Mouse (Mus musculus) heart, embryonic 13.5 days (tissue): ENCODE data around the gene Eepd1. TPM values are rescaled to one million over a fixed set of nuclear protein-coding genes. Genes with fewer than 3 reads are reported as not detected.

ENCODE experiments used
- ATAC-seq: fragments of 200-750 bp; cut with Nextera tagmentation; 2 replicates; pipeline ENCODE4 v1.8.0; 2017; ENCODE audit warnings: moderate TSS enrichment; ENCODE audit not compliant: insufficient number of reproducible peaks, low FRiP score, low TSS enrichment; ENCODE audit errors: extremely low read depth
- H3K27ac ChIP-seq: fragments of 300-500 bp; sonication (generic); replicated peaks from 2 replicates; pipeline ENCODE4 v1.5.1; 2015; ENCODE audit warnings: moderate library complexity, mild to moderate bottlenecking, inconsistent platforms
- H3K27me3 ChIP-seq: fragments of 300-500 bp; sonication (generic); replicated peaks from 2 replicates; pipeline ENCODE4 v1.6.1; 2015; ENCODE audit warnings: mild to moderate bottlenecking, inconsistent platforms
- H3K36me3 ChIP-seq: fragments of 300-500 bp; sonication (generic); 2 replicates; pipeline ENCODE4 v1.6.1; 2015; ENCODE audit warnings: mild to moderate bottlenecking, inconsistent platforms
- H3K4me1 ChIP-seq: fragments of 300-500 bp; sonication (generic); 2 replicates; pipeline ENCODE4 v1.6.1; 2015; ENCODE audit warnings: inconsistent platforms
- H3K4me2 ChIP-seq: fragments of 300-500 bp; sonication (generic); 2 replicates; pipeline ENCODE4 v1.6.1; 2015; ENCODE audit warnings: inconsistent platforms, mild to moderate bottlenecking, moderate library complexity
- H3K4me3 ChIP-seq: fragments of 300-500 bp; sonication (generic); 2 replicates; pipeline ENCODE4 v1.5.1; 2015; ENCODE audit warnings: moderate library complexity, mild to moderate bottlenecking, inconsistent platforms
- H3K9ac ChIP-seq: fragments of 300-500 bp; sonication (generic); 2 replicates; pipeline ENCODE4 v1.6.1; 2015; ENCODE audit warnings: inconsistent platforms, mild to moderate bottlenecking, moderate library complexity
- H3K9me3 ChIP-seq: fragments of 300-500 bp; sonication (generic); 2 replicates; pipeline ENCODE4 v1.6.1; 2016; ENCODE audit warnings: inconsistent platforms
- WGBS: fragments of 180-500 bp; shearing (Covaris S2); methylation state at CpG from one replicate; pipeline ENCODE4 v1.1.7; 2015; ENCODE audit warnings: mixed read lengths; 5-methylcytosine and 5-hydroxymethylcytosine counted together
- polyA plus RNA-seq: library from polyadenylated mRNA; unstranded; fragments of >200 nt; fragmentation: Nextera tagmentation; extraction: Ambion mirVana; gene quantifications from 2 replicates; pipeline ENCODE4 v1.2.1, GENCODE M21; 2015

Gene Eepd1
- polyA plus RNA-seq, 1 experiment from 2014 or later, result 21.4 TPM

- H3K4me3 ChIP-seq, result no peak overlapping the region
- H3K9me3 ChIP-seq, result no peaks in the 10 kb centered on the region
- no peaks in the 10 kb centered on the region for H3K27me3 ChIP-seq
- 43% methylated on average over 2 of the region's 2 CpGs for WGBS
- H3K4me2 ChIP-seq, result no peak overlapping the region
- H3K36me3 ChIP-seq, result no peaks in the 10 kb centered on the region
- peak overlapping the region; percentile 34 for H3K27ac ChIP-seq
- no peak overlapping the region for H3K9ac ChIP-seq
- H3K4me1 ChIP-seq, result peaks cover 85% of the 10 kb centered on the region
- no peak for ATAC-seq
These were observed 31.7 kb downstream of the Eepd1 start for GRCm38 (mm10) chr9:25513050-25513449.

DNA sequence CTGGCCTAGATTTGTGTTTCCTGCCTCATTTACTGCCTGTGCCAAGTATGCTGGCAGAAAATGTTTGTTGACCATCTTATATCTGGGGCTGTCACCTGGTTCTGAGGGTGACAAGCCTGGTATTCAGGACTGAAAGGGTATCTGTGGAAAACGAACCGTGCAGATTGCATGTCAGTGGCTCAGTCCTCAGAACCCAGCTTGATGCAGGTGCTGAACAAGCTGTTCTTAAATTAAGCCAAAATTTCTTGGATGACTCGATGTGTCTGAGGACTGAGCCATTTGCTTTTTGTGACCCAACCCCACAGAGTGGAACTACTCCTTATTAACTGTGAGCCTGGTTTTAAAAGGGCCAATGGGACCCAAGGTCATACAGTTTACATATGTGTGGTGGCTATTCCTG is 32.2 kb downstream of the Eepd1 start:
- Histone ChIP-seq H3K27ac (peak overlapping the region; percentile 34), H3K9me3 (no peaks in the 10 kb centered on the region), H3K4me1 (peaks cover 90% of the 10 kb centered on the region), H3K36me3 (no peaks in the 10 kb centered on the region), H3K9ac (no peak overlapping the region), H3K27me3 (no peaks in the 10 kb centered on the region), H3K4me3 (no peak overlapping the region), H3K4me2 (no peak overlapping the region)
- 55% methylated on average over 3 of the region's 3 CpGs for WGBS
- ATAC-seq, result no peak

DNA sequence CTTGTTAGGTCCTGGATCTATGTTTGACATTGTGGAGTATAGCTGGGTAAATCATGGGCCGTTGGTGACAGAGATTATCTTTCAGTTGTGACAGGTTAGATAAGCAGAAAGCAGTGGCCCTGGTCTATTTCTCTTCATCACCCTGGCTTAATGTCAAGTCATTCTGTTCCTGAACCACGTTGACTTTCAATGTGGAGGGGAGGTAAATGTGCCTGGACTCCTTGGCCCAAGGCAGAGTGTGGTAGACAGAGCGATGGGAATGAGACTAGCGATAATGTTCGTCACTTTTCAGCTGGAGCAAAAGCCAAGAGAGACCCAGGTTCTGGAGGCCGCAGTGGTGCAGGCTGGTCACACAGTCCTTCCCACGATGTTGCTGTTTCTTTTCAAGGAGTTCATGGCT is 35.3 kb downstream of the Eepd1 start:
- H3K27ac ChIP-seq, result peak overlapping the region; percentile 67
- peaks cover 99% of the 10 kb centered on the region for H3K4me1 ChIP-seq
- ATAC-seq, result no peak
- H3K27me3 ChIP-seq, result no peaks in the 10 kb centered on the region
- 23% methylated on average over 7 of the region's 7 CpGs for WGBS
- no peak overlapping the region for H3K4me3 ChIP-seq
- H3K4me2 ChIP-seq, result no peak overlapping the region
- H3K9me3 ChIP-seq, result no peaks in the 10 kb centered on the region
- no peaks in the 10 kb centered on the region for H3K36me3 ChIP-seq
- H3K9ac ChIP-seq, result no peak overlapping the region

DNA sequence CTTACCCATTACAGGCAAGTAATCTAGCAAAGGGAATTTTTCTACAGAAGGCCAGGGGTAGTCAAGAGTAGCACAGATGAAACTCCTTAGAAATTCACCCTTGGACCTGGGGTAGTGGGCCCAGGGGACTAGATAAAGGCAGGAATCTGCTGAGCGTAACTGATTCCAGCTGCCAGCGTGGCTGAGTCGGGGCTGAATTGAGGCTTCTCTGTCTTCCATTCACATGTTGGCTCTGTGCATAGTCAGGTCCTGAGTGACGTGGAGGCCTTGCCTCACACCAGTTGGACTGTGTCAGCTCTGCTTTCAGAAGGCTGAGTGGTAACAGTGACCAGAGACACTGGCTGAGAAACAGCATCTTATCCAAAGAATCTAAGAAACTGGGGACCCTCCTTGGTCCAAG is 36.6 kb downstream of the Eepd1 start:
- Histone ChIP-seq H3K27ac (peak overlapping the region; percentile 67), H3K4me1 (peaks cover 98% of the 10 kb centered on the region), H3K4me3 (no peak overlapping the region), H3K9me3 (no peaks in the 10 kb centered on the region), H3K9ac (peak overlapping the region; percentile 47; the same call in 1 of the 2 replicates), H3K36me3 (no peaks in the 10 kb centered on the region), H3K4me2 (no peak overlapping the region), H3K27me3 (no peaks in the 10 kb centered on the region)
- 45% methylated on average over 4 of the region's 4 CpGs for WGBS
- no peak for ATAC-seq

DNA sequence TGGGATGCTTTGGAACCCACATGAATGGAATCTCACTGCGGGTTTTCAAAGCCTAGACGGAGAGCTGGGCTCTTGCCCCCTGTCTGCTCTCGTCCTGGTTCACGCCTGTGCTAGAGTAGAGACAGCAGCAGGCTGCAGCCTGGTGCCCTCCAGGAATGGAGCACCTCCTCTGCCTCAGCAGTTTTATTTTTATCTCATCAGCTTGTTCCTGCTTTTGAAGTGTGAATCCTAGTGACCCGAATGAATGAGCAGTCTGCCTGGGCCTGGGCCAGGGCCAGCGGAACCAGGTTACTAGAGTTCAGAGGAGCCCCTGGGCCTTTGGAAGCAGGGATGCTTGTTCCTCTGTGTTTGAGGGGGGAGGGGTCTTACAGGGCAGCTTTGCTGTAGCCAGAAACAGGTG is 37.8 kb downstream of the Eepd1 start:
- peak overlapping the region; percentile 29 for H3K4me2 ChIP-seq
- H3K9me3 ChIP-seq, result no peaks in the 10 kb centered on the region
- peak; percentile 29; the same call in 1 of the 2 replicates for ATAC-seq
- H3K36me3 ChIP-seq, result no peaks in the 10 kb centered on the region
- H3K9ac ChIP-seq, result no peak overlapping the region
- H3K4me3 ChIP-seq, result no peak overlapping the region
- no peaks in the 10 kb centered on the region for H3K27me3 ChIP-seq
- H3K4me1 ChIP-seq, result peaks cover 91% of the 10 kb centered on the region
- WGBS, result 22% methylated on average over 6 of the region's 6 CpGs
- H3K27ac ChIP-seq, result peak overlapping the region; percentile 62

DNA sequence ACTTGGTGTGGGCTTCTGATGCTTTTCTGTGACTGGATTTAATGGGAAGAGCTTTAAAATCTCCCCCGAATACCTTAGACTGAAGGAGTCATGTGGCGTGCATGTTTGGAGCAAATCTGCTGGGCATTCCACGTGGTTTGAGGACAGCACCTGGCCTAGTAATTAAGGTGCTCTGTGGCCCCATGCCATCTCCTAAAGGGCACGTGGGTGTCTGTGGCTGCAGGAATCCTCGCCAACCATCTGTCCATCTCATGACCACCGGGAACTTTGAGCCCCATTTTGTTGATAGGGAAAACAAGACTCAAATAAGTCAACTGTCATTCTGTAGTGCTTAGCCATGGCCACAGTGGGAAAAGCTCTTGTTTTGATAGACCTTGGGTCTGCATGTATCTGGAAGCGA is 39.5 kb downstream of the Eepd1 start:
- H3K27ac ChIP-seq, result no peak overlapping the region
- H3K27me3 ChIP-seq, result no peaks in the 10 kb centered on the region
- no peaks in the 10 kb centered on the region for H3K36me3 ChIP-seq
- H3K4me1 ChIP-seq, result peaks cover 81% of the 10 kb centered on the region
- H3K9me3 ChIP-seq, result no peaks in the 10 kb centered on the region
- WGBS, result 82% methylated on average over 7 of the region's 7 CpGs
- no peak overlapping the region for H3K4me2 ChIP-seq
- ATAC-seq, result no peak
- H3K4me3 ChIP-seq, result no peak overlapping the region
- H3K9ac ChIP-seq, result no peak overlapping the region

DNA sequence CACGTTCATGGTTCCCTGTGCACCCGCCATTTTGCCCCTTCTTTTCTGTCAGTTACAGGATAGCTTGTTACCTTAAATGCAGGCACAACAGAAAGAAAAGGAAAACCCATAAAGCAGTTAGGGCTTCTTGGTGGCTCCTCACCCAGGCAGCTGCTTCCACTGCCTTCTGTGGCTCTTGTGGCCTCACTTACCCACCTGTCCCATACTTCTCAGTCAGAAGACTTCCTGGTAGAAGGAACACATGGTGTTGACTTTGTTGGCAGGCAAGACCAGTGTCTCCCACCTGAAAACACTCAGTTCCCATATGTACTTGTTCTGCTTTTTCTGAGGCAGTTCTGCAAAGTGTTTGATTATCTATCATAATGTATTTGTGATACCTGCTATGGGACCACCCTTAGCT is 40.5 kb downstream of the Eepd1 start:
- no peak for ATAC-seq

GRCm38 (mm10) chr9:25526516-25526915 is 45.2 kb downstream of the Eepd1 start:
- ATAC-seq, result no peak
- H3K4me2 ChIP-seq, result peak overlapping the region; percentile 26
- peaks cover 54% of the 10 kb centered on the region for H3K4me1 ChIP-seq
- no peaks in the 10 kb centered on the region for H3K9me3 ChIP-seq
- 25% methylated on average over 1 of the region's 1 CpGs for WGBS
- H3K27ac ChIP-seq, result peak overlapping the region; percentile 95
- no peaks in the 10 kb centered on the region for H3K27me3 ChIP-seq
- H3K36me3 ChIP-seq, result no peaks in the 10 kb centered on the region
- H3K9ac ChIP-seq, result 0 out of 2 replicates have a peak overlapping the region, but pooled peaks have one; percentile 11
- no peak overlapping the region for H3K4me3 ChIP-seq

More for the DNA sequence above, 40.5 kb downstream of the Eepd1 start:
- H3K9ac ChIP-seq, result no peak overlapping the region
- no peak overlapping the region for H3K27ac ChIP-seq
- H3K4me3 ChIP-seq, result no peak overlapping the region
- peaks cover 81% of the 10 kb centered on the region for H3K4me1 ChIP-seq
- H3K4me2 ChIP-seq, result no peak overlapping the region
- H3K27me3 ChIP-seq, result no peaks in the 10 kb centered on the region
- no peaks in the 10 kb centered on the region for H3K36me3 ChIP-seq
- 80% methylated on average over 2 of the region's 2 CpGs for WGBS
- no peaks in the 10 kb centered on the region for H3K9me3 ChIP-seq

- Histone ChIP-seq H3K9me3 (no peaks in the 10 kb centered on the region), H3K4me2 (peak overlapping the region; percentile 26), H3K9ac (0 out of 2 replicates have a peak overlapping the region, but pooled peaks have one; percentile 11), H3K27me3 (no peaks in the 10 kb centered on the region), H3K36me3 (no peaks in the 10 kb centered on the region), H3K4me1 (peaks cover 50% of the 10 kb centered on the region), H3K27ac (peak overlapping the region; percentile 95), H3K4me3 (no peak overlapping the region)
- peak; percentile 72; the same call in 1 of the 2 replicates for ATAC-seq
These were observed 45.6 kb downstream of the Eepd1 start for GRCm38 (mm10) chr9:25526927-25527337.

- H3K27ac ChIP-seq, result peak overlapping the region; percentile 95
- no peaks in the 10 kb centered on the region for H3K9me3 ChIP-seq
- no peak overlapping the region; the same call in 1 of the 2 replicates for H3K9ac ChIP-seq
- H3K36me3 ChIP-seq, result no peaks in the 10 kb centered on the region
- H3K4me3 ChIP-seq, result no peak overlapping the region
- 44% methylated on average over 7 of the region's 7 CpGs for WGBS
- H3K4me1 ChIP-seq, result peaks cover 44% of the 10 kb centered on the region
- peak; percentile 35; the same call in 1 of the 2 replicates for ATAC-seq
- no peaks in the 10 kb centered on the region for H3K27me3 ChIP-seq
- peak overlapping the region; percentile 38 for H3K4me2 ChIP-seq
These were observed 46.2 kb downstream of the Eepd1 start for GRCm38 (mm10) chr9:25527359-25528038.

GRCm38 (mm10) chr9:25531627-25532026 is 50.3 kb downstream of the Eepd1 start:
- Histone ChIP-seq H3K4me3 (no peak overlapping the region), H3K9ac (no peak overlapping the region), H3K9me3 (no peaks in the 10 kb centered on the region), H3K27ac (no peak overlapping the region), H3K4me1 (peaks cover 46% of the 10 kb centered on the region), H3K27me3 (no peaks in the 10 kb centered on the region), H3K4me2 (no peak overlapping the region), H3K36me3 (no peaks in the 10 kb centered on the region)
- 86% methylated on average over 1 of the region's 1 CpGs for WGBS
- ATAC-seq, result no peak

GRCm38 (mm10) chr9:25532105-25532504 is 50.8 kb downstream of the Eepd1 start:
- no peak for ATAC-seq
- no peak overlapping the region for H3K4me3 ChIP-seq
- H3K27me3 ChIP-seq, result no peaks in the 10 kb centered on the region
- no peaks in the 10 kb centered on the region for H3K9me3 ChIP-seq
- no peaks in the 10 kb centered on the region for H3K36me3 ChIP-seq
- H3K9ac ChIP-seq, result no peak overlapping the region
- WGBS, result 79% methylated on average over 3 of the region's 3 CpGs
- no peak overlapping the region for H3K4me2 ChIP-seq
- no peak overlapping the region for H3K27ac ChIP-seq
- H3K4me1 ChIP-seq, result peaks cover 46% of the 10 kb centered on the region
